Mouse (Mus musculus) liver, embryonic 14.5 days (tissue): ENCODE measurements around the gene Cox17.

Experiments
- CTCF ChIP-seq: IDR thresholded peaks from 2 replicates; pipeline ENCODE4 v1.5.1; 2016; ENCODE audit warnings: antibody characterized with exemption, low read depth, control low read depth
- EP300 ChIP-seq: IDR thresholded peaks from 2 replicates; pipeline ENCODE4 v1.6.1; 2016; ENCODE audit warnings: antibody characterized with exemption, low read depth

DNA sequence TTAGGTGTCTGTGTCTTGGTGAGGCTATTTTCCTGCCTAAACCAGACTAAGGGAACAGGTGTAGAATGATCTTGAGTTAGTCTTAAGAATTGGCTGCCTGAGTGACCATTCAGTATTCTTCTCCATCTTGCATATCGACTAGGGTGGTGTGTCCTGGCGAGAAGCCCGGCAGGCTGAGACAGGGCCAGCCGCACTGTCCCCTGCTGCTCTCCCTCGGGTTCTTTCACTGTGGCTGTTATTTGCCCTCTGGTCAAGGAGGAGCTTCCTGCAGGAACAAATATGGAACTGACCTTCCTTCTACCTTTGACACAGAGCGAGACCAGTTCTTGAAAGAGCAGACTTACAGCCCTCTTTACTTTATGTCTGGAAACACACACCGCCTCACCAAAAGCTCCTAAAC, 5.2 kb downstream of the Cox17 start:
- TF ChIP-seq CTCF (no peak), EP300 (no peak)
